In genomic region chr2:103577752-103578662, GRCm38 (mm10) we compare ENCODE assay signal across 12 mouse cellular contexts. TPM values are rescaled to one million over a fixed set of nuclear protein-coding genes. Genes with fewer than 3 reads are reported as not detected.
DNase-seq lines count a peak whose midpoint lies in the region; ATAC-seq and TF ChIP-seq lines count a peak whose summit lies in the region.
"Had no signal": no experiment of that assay in that cellular context is flagged by ENCODE, and none has a peak within 500 bp of the region (broad histone marks: within the 10 kb centered on the region; RNA-seq: fewer than 3 reads in every experiment).

No protein-coding gene starts in this region.

- H3K27ac ChIP-seq in liver, adult 2 months (replicated peaks; ENCODE audit: insufficient read depth, low read depth, low read length): peak overlapping the region; percentile 75
- no peak overlapping the region; the same call in 1 of the 2 replicates for H3K27ac ChIP-seq in liver, embryonic 11.5 days (ENCODE audit: low read depth, low read length)
- peak overlapping the region; percentile 42 for H3K27ac ChIP-seq in limb, embryonic 12.5 days
- no peak overlapping the region for H3K27ac ChIP-seq in forebrain, postnatal 0 days (ENCODE audit: low read depth, low read length)
- H3K27ac ChIP-seq: hindbrain, embryonic 15.5 days had no signal

- peaks cover 33% of the 10 kb centered on the region for H3K79me2 ChIP-seq in liver, adult 2 months (ENCODE audit: control insufficient read depth, insufficient read depth, low read length)

- no peak overlapping the region for H3K4me3 ChIP-seq in liver, adult 2 months (ENCODE audit: insufficient read depth, low read depth, low read length)
- no peak overlapping the region for H3K4me3 ChIP-seq in liver, embryonic 11.5 days (ENCODE audit: low read depth, low read length)
- H3K4me3 ChIP-seq in limb, embryonic 12.5 days (replicated peaks): no peak overlapping the region
- H3K4me3 ChIP-seq in forebrain, postnatal 0 days (ENCODE audit: low read depth, low read length): no peak overlapping the region
- H3K4me3 ChIP-seq: erythroblast, embryonic 14.5 days; hindbrain, embryonic 15.5 days had no signal

- no peak for DNase-seq in liver, adult 2 months (ENCODE audit: extremely low read depth, low read depth, low spot score)
- DNase-seq in liver, embryonic 11.5 days (ENCODE audit: low spot score): no peak
- peak; percentile 77 for DNase-seq in heart, adult 8-10 months (ENCODE audit: low spot score)
- peak; percentile 83 for DNase-seq in skeletal muscle tissue, adult 2 months (ENCODE audit: low read depth, low spot score)
- no peak for DNase-seq in T-cell, adult 2 months (ENCODE audit: low spot score)
- no peak for DNase-seq in forebrain, postnatal 0 days
- DNase-seq: layer of hippocampus, postnatal 36 days had no signal

- no peak for TF ChIP-seq POLR2A in liver, adult 2 months (IDR thresholded peaks at IDR 0.05; ENCODE audit: extremely low read depth, insufficient read depth, low read length)

- peak overlapping the region; percentile 12; the same call in 1 of the 2 replicates for H3K9ac ChIP-seq in liver, adult 2 months (ENCODE audit: low read depth, low read length)
- H3K9ac ChIP-seq in liver, embryonic 11.5 days (ENCODE audit: low read depth, low read length): no peak overlapping the region
- H3K9ac ChIP-seq in limb, embryonic 12.5 days (replicated peaks): no peak overlapping the region; the same call in 1 of the 2 replicates
- no peak overlapping the region for H3K9ac ChIP-seq in forebrain, postnatal 0 days
- H3K9ac ChIP-seq: hindbrain, embryonic 15.5 days had no signal

- no peaks in the 10 kb centered on the region for H3K9me3 ChIP-seq in liver, embryonic 11.5 days (ENCODE audit: control insufficient read depth, low read length)
- no peaks in the 10 kb centered on the region for H3K9me3 ChIP-seq in limb, embryonic 12.5 days
- H3K9me3 ChIP-seq in forebrain, postnatal 0 days (ENCODE audit: low read length): no peaks in the 10 kb centered on the region
- H3K9me3 ChIP-seq: hindbrain, embryonic 15.5 days had no signal

- no peak overlapping the region for H3K4me2 ChIP-seq in liver, embryonic 11.5 days
- H3K4me2 ChIP-seq in limb, embryonic 12.5 days: no peak overlapping the region
- H3K4me2 ChIP-seq in forebrain, postnatal 0 days (ENCODE audit: low read depth): no peak overlapping the region
- H3K4me2 ChIP-seq: hindbrain, embryonic 15.5 days had no signal

- ATAC-seq in liver, embryonic 11.5 days (replicated peaks; ENCODE audit: low FRiP score): no peak
- ATAC-seq in limb, embryonic 12.5 days (ENCODE audit: insufficient number of reproducible peaks, insufficient read depth, low FRiP score, low TSS enrichment, low read depth): peak; percentile 21; the same call in 1 of the 2 replicates
- ATAC-seq in megakaryocyte progenitor cell, adult 5-6 weeks (replicated peaks; ENCODE audit: poor library complexity): no peak
- no peak for ATAC-seq in forebrain, postnatal 0 days
- ATAC-seq: midbrain, embryonic 16.5 days had no signal

- H3K27me3 ChIP-seq in liver, adult 2 months (ENCODE audit: control insufficient read depth, insufficient read depth, low read length): no peaks in the 10 kb centered on the region
- H3K27me3 ChIP-seq in liver, embryonic 11.5 days (replicated peaks; ENCODE audit: control insufficient read depth, insufficient read depth, low read length): 0 out of 2 replicates have a peak, but pooled peaks cover 2% of the 10 kb centered on the region
- no peaks in the 10 kb centered on the region for H3K27me3 ChIP-seq in limb, embryonic 12.5 days
- H3K27me3 ChIP-seq in forebrain, postnatal 0 days (ENCODE audit: insufficient read depth, low read length): no peaks in the 10 kb centered on the region
- H3K27me3 ChIP-seq: hindbrain, embryonic 15.5 days had no signal

- whole genome bisulfite sequencing in liver, adult 2 months: 38% methylated on average over 7 of the region's 7 CpGs
- 70% methylated on average over 7 of the region's 7 CpGs for WGBS in liver, embryonic 11.5 days
- 57% methylated on average over 7 of the region's 7 CpGs for WGBS in limb, embryonic 12.5 days
- WGBS in forebrain, postnatal 0 days: 77% methylated on average over 7 of the region's 7 CpGs

- H3K36me3 ChIP-seq in liver, adult 2 months (ENCODE audit: control insufficient read depth, insufficient read depth, low read length): no peaks in the 10 kb centered on the region
- H3K36me3 ChIP-seq in liver, embryonic 11.5 days (ENCODE audit: control insufficient read depth, insufficient read depth, low read length): no peaks in the 10 kb centered on the region
- H3K36me3 ChIP-seq in limb, embryonic 12.5 days: no peaks in the 10 kb centered on the region
- H3K36me3 ChIP-seq in forebrain, postnatal 0 days (ENCODE audit: insufficient read depth): no peaks in the 10 kb centered on the region
- H3K36me3 ChIP-seq: hindbrain, embryonic 15.5 days had no signal

- no peak for TF ChIP-seq CTCF in liver, adult 2 months (IDR thresholded peaks at IDR 0.05; ENCODE audit: low read depth, low read length)
- no peak for TF ChIP-seq CTCF in forebrain, postnatal 0 days (IDR thresholded peaks at IDR 0.05; ENCODE audit: low read depth)

- H3K4me1 ChIP-seq in liver, adult 2 months (ENCODE audit: control insufficient read depth, insufficient read depth, low read length): peaks cover 38% of the 10 kb centered on the region
- H3K4me1 ChIP-seq in liver, embryonic 11.5 days (replicated peaks; ENCODE audit: control insufficient read depth, insufficient read depth, low read length): peaks cover 14% of the 10 kb centered on the region
- peaks cover 57% of the 10 kb centered on the region for H3K4me1 ChIP-seq in limb, embryonic 12.5 days (replicated peaks)
- no peaks in the 10 kb centered on the region for H3K4me1 ChIP-seq in forebrain, postnatal 0 days (ENCODE audit: insufficient read depth)

RNA-seq across cellular contexts. Expression of gene Abtb2, which starts 11.9 kb away (rescaled TPM):
- total RNA-seq in liver, adult 2 months (2014; rRNA removed): 6.5 and 8.6 TPM in 2 replicates
- polyA plus RNA-seq in liver, adult 2 months (2012; rRNA removed): 15.1 and 17.3 TPM in 2 replicates
- 4.6 and 5.4 TPM in 2 replicates for polyA plus RNA-seq in liver, embryonic 11.5 days (2014; fragmentation: Nextera tagmentation; extraction: Ambion mirVana)
- total RNA-seq in heart, adult 8-10 months (2022): 10 to 100 TPM; 22.9 to 27.5 (median 24.8) TPM
- 19.6 and 21.5 TPM in 2 replicates for polyA plus RNA-seq in limb, embryonic 12.5 days (2016; fragmentation: Nextera tagmentation; extraction: Ambion mirVana)
- 0.10 and 0.44 TPM in 2 replicates for total RNA-seq in megakaryocyte progenitor cell, adult 5-6 weeks (2015)
- 0.24 and 0.54 TPM in 2 replicates for total RNA-seq in megakaryocyte progenitor cell, adult 5-6 weeks (2017)
- total RNA-seq in forebrain, postnatal 0 days (2014; rRNA removed): 13.9 and 16.9 TPM in 2 replicates
- polyA plus RNA-seq in forebrain, postnatal 0 days (2015; fragmentation: Nextera tagmentation; extraction: Ambion mirVana): 6.5 TPM in 2 replicates

Comparison
In these comparisons a context has a peak if more than half of its experiments do, and no peak if none do; other contexts are left out.
1. H3K27ac ChIP-seq: peak in liver, adult 2 months (single experiment) and limb, embryonic 12.5 days (single experiment); none in liver, embryonic 11.5 days (single experiment) and forebrain, postnatal 0 days (single experiment).
2. DNase-seq: peak in heart, adult 8-10 months (single experiment) and skeletal muscle tissue, adult 2 months (single experiment); none in liver, adult 2 months (single experiment), liver, embryonic 11.5 days (single experiment), T-cell, adult 2 months (single experiment) and forebrain, postnatal 0 days (single experiment).